Mouse (Mus musculus) olfactory bulb, adult 2 months (tissue): ENCODE measurements around the gene Olfr512.

Source experiments
- CTCF ChIP-seq: fragments of 200-500 bp; IDR thresholded peaks from 2 replicates; pipeline ENCODE4 v1.5.1; 2012; ENCODE audit warnings: low read depth, mild to moderate bottlenecking, low read length, moderate library complexity; ENCODE audit not compliant: insufficient read depth
- POLR2A ChIP-seq: fragments of 200-500 bp; IDR thresholded peaks from 2 replicates; pipeline ENCODE4 v1.6.1; 2012; ENCODE audit warnings: mild to moderate bottlenecking, low read depth, low read length, moderate library complexity; ENCODE audit not compliant: insufficient read depth

- TF ChIP-seq CTCF (no peak), POLR2A (no peak)
These were observed 47.3 kb downstream of the Olfr512 start for GRCm38 (mm10) chr7:108760411-108760810.
